Mouse (Mus musculus): ENCODE results near the gene Ggt7. TPM values are rescaled to one million over a fixed set of nuclear protein-coding genes. Genes with fewer than 3 reads are reported as not detected.
"Not testable (repeated sequence)": the region's sequence is repeated elsewhere in the genome, so short reads cannot be mapped to it uniquely, and the experiment has no call there.

Gene Ggt7
- total RNA-seq, 2 experiments from 2014 or later: 0.74 to 0.78 TPM

- DNase-seq: no peak
- intact Hi-C loops (cut with DNase I): no loop called here
These were observed 4.5 kb downstream of the Ggt7 start for GRCm38 (mm10) chr2:155513543-155513942.

GRCm38 (mm10) chr2:155512479-155512878 lies 5.6 kb downstream of the Ggt7 start:
- peak; percentile 54 to 64 for DNase-seq
- intact Hi-C loops (cut with DNase I): no loop called here

- intact Hi-C loops (cut with DNase I): no loop called here
These were observed 10.1 kb downstream of the Ggt7 start for GRCm38 (mm10) chr2:155507721-155508470.

GRCm38 (mm10) chr2:155505811-155506210 lies 12.2 kb downstream of the Ggt7 start:
- intact Hi-C loops (cut with DNase I): no loop called here
- DNase-seq: no peak

More at GRCm38 (mm10) chr2:155507721-155508470, 10.1 kb downstream of the Ggt7 start:
- no peak for DNase-seq

GRCm38 (mm10) chr2:155504440-155505355 lies 13.3 kb downstream of the Ggt7 start:
- intact Hi-C loops (cut with DNase I): no loop called here
- no peak for DNase-seq

- intact Hi-C loops (cut with DNase I): no loop called here
- DNase-seq: no peak
These were observed 15.4 kb downstream of the Ggt7 start for GRCm38 (mm10) chr2:155502596-155502995.

GRCm38 (mm10) chr2:155490998-155491397 lies 27.0 kb downstream of the Ggt7 start:
- no peak for DNase-seq
- intact Hi-C loops (cut with DNase I): no loop called here

- DNase-seq: peak; percentile 63 to 73
- intact Hi-C loops (cut with DNase I): no loop called here
These were observed 36.0 kb downstream of the Ggt7 start for GRCm38 (mm10) chr2:155482021-155482420.

- intact Hi-C loops (cut with DNase I): no loop called here
- DNase-seq: peak; percentile 77
These were observed 44.4 kb downstream of the Ggt7 start, which contains the start of gene Ncoa6 for GRCm38 (mm10) chr2:155473570-155474088. Gene Ncoa6 (minus strand): TSS chr2:155473894.

GRCm38 (mm10) chr2:155472671-155473569 lies 45.1 kb downstream of the Ggt7 start:
- DNase-seq: peak; percentile 52 to 65
- intact Hi-C loops (cut with DNase I): no loop called here

GRCm38 (mm10) chr2:155466861-155467260 lies 51.2 kb downstream of the Ggt7 start:
- intact Hi-C loops (cut with DNase I): no loop called here
- no peak for DNase-seq

- no peak for DNase-seq
- intact Hi-C loops (cut with DNase I): no loop called here
These were observed 64.4 kb downstream of the Ggt7 start for GRCm38 (mm10) chr2:155453591-155453990.

- intact Hi-C loops (cut with DNase I): no loop called here
- no peak for DNase-seq
These were observed 66.8 kb downstream of the Ggt7 start for GRCm38 (mm10) chr2:155451256-155451655.

- DNase-seq; intact Hi-C loops (cut with DNase I): not testable (repeated sequence)
These were observed 70.1 kb downstream of the Ggt7 start for GRCm38 (mm10) chr2:155447906-155448305.

- no peak for DNase-seq
- intact Hi-C loops (cut with DNase I): no loop called here
These were observed 74.6 kb downstream of the Ggt7 start for GRCm38 (mm10) chr2:155443446-155443845.

GRCm38 (mm10) chr2:155442916-155443315 lies 75.1 kb downstream of the Ggt7 start:
- intact Hi-C loops (cut with DNase I): no loop called here
- no peak for DNase-seq

All from heart, postnatal 14 days (tissue).